Mouse (Mus musculus) cortical plate, adult 2 months (tissue): ENCODE results near the gene Poln.

ENCODE experiments used
- CTCF ChIP-seq: fragments of 200-500 bp; IDR thresholded peaks from 2 replicates; pipeline ENCODE4 v1.5.1; 2011; ENCODE audit warnings: mild to moderate bottlenecking, control low read depth, low read length; ENCODE audit not compliant: insufficient read depth; ENCODE audit errors: extremely low read depth
- POLR2A ChIP-seq: fragments of 200-500 bp; IDR thresholded peaks from 2 replicates; pipeline ENCODE4 v1.6.1; 2011; ENCODE audit warnings: mild to moderate bottlenecking, low read length, control low read depth; ENCODE audit not compliant: insufficient read depth; ENCODE audit errors: extremely low read depth

GRCm38 (mm10) chr5:34119121-34119856 is 50.0 kb downstream of the Poln start:
- TF ChIP-seq CTCF (no peak), POLR2A (no peak)
